Mouse (Mus musculus) adrenal gland, postnatal 36 days (tissue): Measurements from ENCODE around the gene B4galnt1. TPM values are rescaled to one million over a fixed set of nuclear protein-coding genes. Genes with fewer than 3 reads are reported as not detected.
"Not testable (repeated sequence)": the region's sequence is repeated elsewhere in the genome, so short reads cannot be mapped to it uniquely, and the experiment has no call there.

ENCODE experiments used
- DNase-seq, 2 experiments: peaks; one replicate each; pipeline ENCODE4 v3.0.0; 2021; ENCODE audit warnings: mixed read lengths in 1 of 2
- total RNA-seq, 2 experiments: library from RNA; stranded (reverse); gene quantifications; 2 replicates each; pipeline ENCODE4 v1.2.3; 2021

Gene B4galnt1
- total RNA-seq, 2 experiments from 2014 or later = 6.3 to 6.8 TPM

GRCm38 (mm10) chr10:127141500-127141899 is 23.5 kb upstream of the B4galnt1 start:
- no peak for DNase-seq

- DNase-seq = no peak
Measured at GRCm38 (mm10) chr10:127143228-127143627, 21.8 kb upstream of the B4galnt1 start.

- DNase-seq = no peak
Measured at GRCm38 (mm10) chr10:127144536-127144935, 20.5 kb upstream of the B4galnt1 start.

- DNase-seq = no peak
Measured at GRCm38 (mm10) chr10:127145303-127145702, 19.7 kb upstream of the B4galnt1 start.

GRCm38 (mm10) chr10:127147135-127147534 is 17.9 kb upstream of the B4galnt1 start:
- DNase-seq = peak; percentile 35 to 41

- no peak for DNase-seq
Measured at GRCm38 (mm10) chr10:127150471-127150872, 14.6 kb upstream of the B4galnt1 start.

- DNase-seq = not testable (repeated sequence)
Measured at GRCm38 (mm10) chr10:127151233-127151632, 13.8 kb upstream of the B4galnt1 start.

GRCm38 (mm10) chr10:127152556-127152955 is 12.5 kb upstream of the B4galnt1 start:
- not testable (repeated sequence) for DNase-seq

GRCm38 (mm10) chr10:127153323-127153722 is 11.7 kb upstream of the B4galnt1 start:
- DNase-seq = no peak

GRCm38 (mm10) chr10:127154241-127154640 is 10.8 kb upstream of the B4galnt1 start:
- DNase-seq = no peak

- no peak for DNase-seq
Measured at GRCm38 (mm10) chr10:127154652-127155051, 10.4 kb upstream of the B4galnt1 start.

GRCm38 (mm10) chr10:127156089-127156488 is 8.9 kb upstream of the B4galnt1 start:
- no peak for DNase-seq

GRCm38 (mm10) chr10:127156511-127156910 is 8.5 kb upstream of the B4galnt1 start:
- DNase-seq = no peak

GRCm38 (mm10) chr10:127158471-127158870 is 6.6 kb upstream of the B4galnt1 start:
- no peak for DNase-seq

- DNase-seq = no peak
Measured at GRCm38 (mm10) chr10:127160081-127160480, 4.9 kb upstream of the B4galnt1 start.

- no peak for DNase-seq
Measured at GRCm38 (mm10) chr10:127160728-127161127, 4.3 kb upstream of the B4galnt1 start.

- not testable (repeated sequence) for DNase-seq
Measured at GRCm38 (mm10) chr10:127162771-127163261, 2.2 kb upstream of the B4galnt1 start.

- no peak for DNase-seq
Measured at GRCm38 (mm10) chr10:127164190-127164589, 835 bp upstream of the B4galnt1 start.

GRCm38 (mm10) chr10:127165354-127165653 is 279 bp downstream of the B4galnt1 start:
- peak in 1 of 2 experiments; percentile 53 for DNase-seq

GRCm38 (mm10) chr10:127165654-127166403 is 804 bp downstream of the B4galnt1 start:
- DNase-seq = peak; percentile 25 to 48

GRCm38 (mm10) chr10:127166404-127166715 is 1.3 kb downstream of the B4galnt1 start:
- DNase-seq = no peak

GRCm38 (mm10) chr10:127166771-127167613 is 2.0 kb downstream of the B4galnt1 start:
- no peak for DNase-seq

GRCm38 (mm10) chr10:127167614-127168192 is 2.7 kb downstream of the B4galnt1 start:
- no peak for DNase-seq
